Mouse (Mus musculus): Measurements from ENCODE around the gene Lrrc4.
A peak's percentile ranks its signal among the peaks of the same experiment; 100 is the strongest.

The Lrrc4 gene

GRCm38 (mm10) chr6:28762132-28762775 lies 69.3 kb downstream of the Lrrc4 start:
- no peak for DNase-seq

GRCm38 (mm10) chr6:28761728-28762127 lies 69.8 kb downstream of the Lrrc4 start:
- no peak for DNase-seq

DNA sequence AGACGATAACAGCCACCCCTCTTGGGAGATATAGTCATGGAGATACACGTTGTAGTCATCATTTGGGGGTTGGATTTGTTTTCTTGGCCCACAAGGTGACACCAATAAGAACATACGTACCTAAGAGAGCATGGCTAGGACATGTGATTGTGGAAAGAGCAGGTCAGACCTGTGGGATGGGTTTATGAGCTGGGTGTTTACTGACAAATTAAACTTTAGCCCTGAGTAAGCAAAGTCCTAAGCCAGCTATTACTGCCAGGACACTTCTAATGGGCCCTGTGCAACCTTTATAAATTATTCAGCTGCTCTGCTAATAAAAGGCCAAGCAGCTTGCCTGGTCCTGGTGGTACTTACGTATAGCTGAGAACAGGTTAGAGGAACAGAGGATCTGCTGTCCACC lies 73.3 kb downstream of the Lrrc4 start:
- DNase-seq = no peak

GRCm38 (mm10) chr6:28756306-28757018 lies 75.1 kb downstream of the Lrrc4 start:
- peak; percentile 51 for DNase-seq

DNA sequence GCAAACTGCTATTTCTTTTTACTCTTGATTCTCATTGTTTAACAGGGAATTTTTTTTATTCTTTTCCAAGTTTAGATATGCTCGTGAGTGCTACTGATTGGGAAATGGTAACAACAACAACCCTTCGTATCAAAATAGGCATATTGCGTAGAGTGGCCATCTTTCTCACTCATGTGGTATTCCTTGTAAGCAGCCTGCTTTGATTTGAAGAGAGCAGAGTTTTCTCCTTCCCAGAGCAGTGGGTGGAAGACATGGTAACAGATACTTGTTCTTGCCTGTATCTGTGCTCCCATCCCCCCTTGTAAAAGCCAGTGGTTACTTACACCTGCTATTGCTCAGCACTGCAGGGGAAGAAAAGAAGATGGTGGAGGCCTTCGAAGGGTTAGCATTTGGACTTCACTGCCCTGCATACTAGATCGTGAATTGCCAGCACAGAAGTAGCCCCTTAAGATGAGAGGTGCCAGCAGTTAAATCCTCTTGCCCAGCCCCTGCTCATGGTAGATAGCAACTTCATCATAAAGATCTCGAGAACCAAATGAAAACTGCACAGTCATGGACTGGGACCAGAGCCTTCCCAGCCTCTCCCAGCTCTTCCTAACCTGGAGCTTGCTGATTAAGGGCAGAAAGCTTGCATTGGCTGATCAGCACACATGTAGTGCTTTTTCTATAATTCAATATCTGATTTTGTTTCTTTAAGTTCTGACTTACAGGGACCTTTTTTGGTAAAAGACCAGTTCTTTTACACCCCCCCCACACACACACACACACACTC lies 77.2 kb downstream of the Lrrc4 start:
- no peak for DNase-seq

GRCm38 (mm10) chr6:28753681-28754080 lies 77.9 kb downstream of the Lrrc4 start:
- no peak for DNase-seq

- no peak for DNase-seq
Measured at GRCm38 (mm10) chr6:28753217-28753616, 78.3 kb downstream of the Lrrc4 start.

- DNase-seq = no peak
Measured at GRCm38 (mm10) chr6:28751186-28751585, 80.4 kb downstream of the Lrrc4 start.

DNA sequence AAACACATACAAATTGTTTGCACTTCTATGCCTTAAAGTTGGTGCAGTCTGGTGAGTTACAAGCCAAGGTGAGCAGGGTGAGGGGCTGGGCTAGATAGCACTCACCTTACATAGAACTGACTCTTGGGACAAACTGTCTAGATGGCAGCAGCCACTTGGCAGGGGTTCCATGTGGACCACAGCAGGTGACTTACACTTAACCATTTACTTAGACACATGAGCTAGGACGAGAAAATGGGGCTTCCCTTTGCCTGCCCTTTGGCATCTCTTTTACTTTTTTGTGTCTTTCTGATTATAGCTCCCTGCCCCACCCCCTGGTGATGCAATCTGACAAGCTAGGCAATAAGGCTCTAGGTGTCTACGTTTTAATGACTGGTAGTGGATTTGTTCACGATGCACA lies 82.3 kb downstream of the Lrrc4 start:
- no peak for DNase-seq

GRCm38 (mm10) chr6:28747931-28748670 lies 83.4 kb downstream of the Lrrc4 start:
- no peak for DNase-seq

DNA sequence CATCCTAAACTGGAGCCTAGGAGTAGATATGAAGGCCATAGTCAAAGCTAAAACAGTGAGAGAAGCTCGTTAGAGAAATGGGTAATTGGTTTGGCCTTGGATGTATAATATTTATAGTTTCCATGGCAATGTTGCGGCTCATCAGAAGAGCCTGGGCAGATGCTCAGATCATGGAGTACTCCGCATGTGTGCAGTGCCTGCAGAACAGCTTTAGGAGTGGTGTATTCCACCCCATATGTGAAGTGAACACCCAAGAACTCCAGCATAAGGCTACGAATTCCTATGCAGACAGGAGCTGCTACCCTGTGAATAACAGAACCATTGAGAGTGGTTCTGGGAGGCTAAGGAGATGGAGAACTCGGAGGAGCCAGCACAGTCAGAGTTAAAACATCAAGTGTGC lies 84.5 kb downstream of the Lrrc4 start:
- no peak for DNase-seq

- DNase-seq = no peak
Measured at GRCm38 (mm10) chr6:28745864-28746263, 85.7 kb downstream of the Lrrc4 start.

DNA sequence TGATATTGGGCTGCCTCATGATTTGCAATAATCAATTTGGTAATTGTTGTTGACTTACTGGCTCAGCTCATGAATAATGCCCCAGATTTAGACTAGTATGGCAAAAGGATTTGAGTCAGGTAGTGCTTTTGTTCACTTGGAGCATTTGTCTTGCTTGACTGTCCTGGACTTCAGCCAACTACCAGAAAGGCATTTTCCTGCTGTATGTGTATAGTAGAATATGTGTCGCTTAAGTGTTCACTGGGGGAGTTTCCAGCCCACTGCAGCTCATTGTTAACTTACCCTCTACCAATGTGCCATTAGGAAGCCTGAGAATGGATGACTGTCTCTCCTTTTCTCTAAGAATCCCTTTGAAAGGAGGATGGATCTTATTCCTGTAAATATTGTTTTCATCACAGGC lies 88.0 kb downstream of the Lrrc4 start:
- peak; percentile 25 for DNase-seq

- DNase-seq = no peak
Measured at GRCm38 (mm10) chr6:28737601-28738000, 93.9 kb downstream of the Lrrc4 start.

DNA sequence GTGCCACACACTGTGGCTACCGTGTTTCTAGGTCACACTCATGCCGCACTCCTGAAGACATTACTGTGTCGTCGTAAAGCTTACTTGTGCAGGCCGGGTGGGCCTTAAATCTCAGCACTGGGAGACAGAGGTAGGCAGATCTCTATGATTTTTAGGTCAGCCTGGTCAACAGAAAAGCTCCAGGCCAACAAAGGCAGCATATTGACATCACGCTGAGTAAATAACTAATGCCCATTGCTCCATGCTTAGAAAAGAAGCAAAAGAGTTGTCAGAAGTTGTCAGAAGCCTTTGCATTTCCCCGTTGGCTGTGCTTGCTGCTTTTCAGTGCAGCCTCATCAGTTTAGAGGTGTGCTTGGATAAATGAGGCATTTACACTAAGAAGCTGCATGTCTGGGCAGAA lies 94.9 kb downstream of the Lrrc4 start:
- DNase-seq = no peak

- DNase-seq = no peak
Measured at GRCm38 (mm10) chr6:28735116-28735515, 96.4 kb downstream of the Lrrc4 start.

- DNase-seq = peak; percentile 27
Measured at GRCm38 (mm10) chr6:28733884-28734647, 97.5 kb downstream of the Lrrc4 start.

DNA sequence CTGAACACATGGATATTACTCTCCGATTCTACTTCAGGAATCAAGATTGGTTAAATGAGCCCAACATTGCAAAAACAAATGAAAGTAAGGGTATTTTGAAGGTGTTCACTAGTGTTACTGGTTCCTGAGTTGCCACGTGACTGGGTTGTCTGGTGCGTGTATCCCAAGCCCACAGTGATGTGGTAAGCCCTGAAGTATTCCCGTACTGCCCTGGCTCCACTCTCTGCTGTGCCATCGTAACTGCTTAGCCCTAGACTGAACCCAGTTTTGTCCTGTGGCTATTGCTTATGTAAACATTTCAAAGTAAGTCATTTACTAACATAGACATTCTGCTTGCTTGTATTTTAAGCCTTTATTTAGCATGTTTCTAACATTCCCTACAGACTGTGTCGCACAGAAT lies 100.3 kb downstream of the Lrrc4 start:
- no peak for DNase-seq

- DNase-seq = no peak
Measured at GRCm38 (mm10) chr6:28729649-28730048, 101.9 kb downstream of the Lrrc4 start.

DNA sequence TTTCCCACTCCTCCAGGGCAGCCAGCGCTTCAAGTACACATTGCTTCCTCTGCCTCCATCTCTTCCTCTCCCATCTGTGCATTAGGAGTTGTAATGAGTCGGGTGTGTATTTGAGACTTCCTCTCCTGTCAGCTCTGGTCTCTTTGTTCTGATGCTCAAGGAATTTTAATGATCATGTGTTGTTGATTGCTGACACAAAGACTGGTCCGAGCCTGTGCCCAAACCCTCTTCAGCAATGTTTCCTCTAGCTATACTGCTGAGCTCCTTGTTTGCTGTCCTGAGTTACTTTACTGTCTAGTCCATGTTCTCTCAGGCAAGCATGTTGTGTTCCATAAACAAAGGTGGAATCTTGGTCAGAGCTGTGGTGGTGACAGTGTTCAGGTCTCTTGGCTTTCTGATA lies 102.3 kb downstream of the Lrrc4 start:
- no peak for DNase-seq

GRCm38 (mm10) chr6:28724776-28725175 lies 106.8 kb downstream of the Lrrc4 start:
- no peak for DNase-seq

- no peak for DNase-seq
Measured at GRCm38 (mm10) chr6:28723059-28723458, 108.5 kb downstream of the Lrrc4 start.

All from lung, postnatal 10 days (tissue).